Mouse (Mus musculus) stomach, embryonic 16.5 days (tissue): Measurements from ENCODE around the gene Rmi2. TPM values are rescaled to one million over a fixed set of nuclear protein-coding genes. Genes with fewer than 3 reads are reported as not detected.

Experiments
- ATAC-seq: fragments of 200-750 bp; cut with Nextera tagmentation; 2 replicates; pipeline ENCODE4 v1.8.0; 2017; ENCODE audit warnings: moderate number of reproducible peaks, moderate TSS enrichment; ENCODE audit not compliant: insufficient read depth, low FRiP score
- H3K27ac ChIP-seq: fragments of 300-500 bp; sonication (generic); 2 replicates; pipeline ENCODE4 v1.5.1; 2014; ENCODE audit warnings: low read length
- H3K27me3 ChIP-seq: fragments of 300-500 bp; sonication (generic); 2 replicates; pipeline ENCODE4 v1.6.1; 2014; ENCODE audit warnings: low read length, control low read depth, mixed read lengths; ENCODE audit not compliant: control insufficient read depth, insufficient read depth
- H3K36me3 ChIP-seq: fragments of 300-500 bp; sonication (generic); 2 replicates; pipeline ENCODE4 v1.6.1; 2014; ENCODE audit warnings: low read length; ENCODE audit not compliant: control insufficient read depth, insufficient read depth
- H3K4me1 ChIP-seq: fragments of 300-500 bp; sonication (generic); 2 replicates; pipeline ENCODE4 v1.6.1; 2014; ENCODE audit warnings: low read length, control low read depth, mixed read lengths; ENCODE audit not compliant: control insufficient read depth, insufficient read depth
- H3K4me2 ChIP-seq: fragments of 300-500 bp; sonication (generic); 2 replicates; pipeline ENCODE4 v1.6.1; 2014; ENCODE audit warnings: low read depth, low read length, mixed read lengths
- H3K4me3 ChIP-seq: fragments of 300-500 bp; sonication (generic); replicated peaks from 2 replicates; pipeline ENCODE4 v1.5.1; 2014; ENCODE audit warnings: mild to moderate bottlenecking, low read length
- H3K9ac ChIP-seq: fragments of 300-500 bp; sonication (generic); 2 replicates; pipeline ENCODE4 v1.6.1; 2014; ENCODE audit warnings: low read length
- H3K9me3 ChIP-seq: fragments of 300-500 bp; sonication (generic); replicated peaks from 2 replicates; pipeline ENCODE4 v1.6.1; 2016; ENCODE audit warnings: low read length, control low read depth; ENCODE audit not compliant: control insufficient read depth
- WGBS: fragments of 180-500 bp; shearing (Covaris S2); extraction: QIAGEN DNeasy Blood & Tissue Kit; methylation state at CpG from one replicate; pipeline ENCODE4 v1.1.7; 2014; 5-methylcytosine and 5-hydroxymethylcytosine counted together
- polyA plus RNA-seq: library from polyadenylated mRNA; unstranded; fragments of >200 nt; fragmentation: Nextera tagmentation; extraction: Ambion mirVana; gene quantifications from 2 replicates; pipeline ENCODE4 v1.2.1, GENCODE M21; 2015

Rmi2 gene
- polyA plus RNA-seq, 1 experiment from 2014 or later: 2.2 TPM

DNA sequence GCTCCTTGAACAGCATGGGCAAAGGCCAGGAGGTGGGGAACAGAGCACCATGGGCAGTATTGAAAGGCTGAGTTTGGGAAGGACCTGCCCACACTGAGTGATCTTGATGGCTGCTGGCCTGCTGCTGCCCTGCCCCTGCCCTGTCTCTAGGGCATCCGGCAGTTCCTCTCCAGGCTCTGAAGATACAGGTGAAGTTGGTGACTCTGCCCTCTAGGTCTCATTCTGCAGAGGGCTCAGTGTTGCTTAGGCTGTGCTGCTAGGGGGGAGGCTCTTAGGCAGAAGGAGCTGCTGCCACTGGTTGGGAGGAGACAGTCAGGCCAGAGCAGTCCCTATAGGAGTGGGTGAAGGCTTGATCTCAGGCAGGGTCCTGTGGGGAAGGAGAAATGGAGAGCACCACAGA lies 3.0 kb downstream of the Rmi2 start:
- no peak overlapping the region for H3K4me3 ChIP-seq
- no peak for ATAC-seq
- no peaks in the 10 kb centered on the region for H3K9me3 ChIP-seq
- no peaks in the 10 kb centered on the region for H3K36me3 ChIP-seq
- peak overlapping the region; percentile 23; the same call in 1 of the 2 replicates for H3K9ac ChIP-seq
- H3K4me1 ChIP-seq: peaks cover 34% of the 10 kb centered on the region
- H3K27ac ChIP-seq: peak overlapping the region; percentile 83
- H3K4me2 ChIP-seq: 0 out of 2 replicates have a peak overlapping the region, but pooled peaks have one; percentile 15
- H3K27me3 ChIP-seq: no peaks in the 10 kb centered on the region
- 80% methylated on average over 1 of the region's 1 CpGs for WGBS

DNA sequence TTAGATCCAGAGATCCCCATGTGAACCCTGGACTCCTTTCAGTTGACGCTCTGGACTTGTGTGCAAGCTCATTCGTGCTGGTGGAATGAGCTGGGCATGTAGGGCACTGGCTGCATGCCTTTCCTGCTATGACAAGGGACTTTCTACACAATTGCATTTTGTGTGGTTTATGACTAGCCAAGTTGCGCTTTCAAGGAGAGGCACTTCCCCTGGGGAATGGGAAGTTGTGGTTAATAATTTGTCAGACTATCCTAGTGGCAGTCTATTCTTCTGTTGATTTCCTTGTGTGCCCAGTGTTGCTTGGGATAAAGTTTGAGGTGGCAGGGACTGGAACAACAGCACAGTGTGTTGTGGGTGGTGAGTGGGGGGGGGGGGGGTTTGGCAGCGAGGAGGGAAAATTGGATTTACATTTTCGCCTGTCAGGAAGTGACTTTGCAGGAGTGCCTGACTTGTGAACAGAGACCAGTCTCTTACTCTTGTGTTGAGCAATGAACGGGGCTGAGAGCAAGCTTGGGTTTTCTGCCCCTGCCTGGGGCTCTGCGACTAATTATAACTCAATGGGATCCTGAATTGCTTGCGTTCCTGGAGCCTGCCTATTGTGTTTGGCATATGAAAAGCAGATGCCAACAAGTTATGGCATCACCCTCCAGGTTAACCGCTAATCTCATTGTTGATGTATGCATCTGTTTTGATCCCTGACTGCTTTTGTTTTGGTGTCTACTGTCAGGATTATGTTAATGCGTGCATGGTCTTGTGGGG lies 3.8 kb downstream of the Rmi2 start:
- 0 out of 2 replicates have a peak overlapping the region, but pooled peaks have one; percentile 15 for H3K4me2 ChIP-seq

DNA sequence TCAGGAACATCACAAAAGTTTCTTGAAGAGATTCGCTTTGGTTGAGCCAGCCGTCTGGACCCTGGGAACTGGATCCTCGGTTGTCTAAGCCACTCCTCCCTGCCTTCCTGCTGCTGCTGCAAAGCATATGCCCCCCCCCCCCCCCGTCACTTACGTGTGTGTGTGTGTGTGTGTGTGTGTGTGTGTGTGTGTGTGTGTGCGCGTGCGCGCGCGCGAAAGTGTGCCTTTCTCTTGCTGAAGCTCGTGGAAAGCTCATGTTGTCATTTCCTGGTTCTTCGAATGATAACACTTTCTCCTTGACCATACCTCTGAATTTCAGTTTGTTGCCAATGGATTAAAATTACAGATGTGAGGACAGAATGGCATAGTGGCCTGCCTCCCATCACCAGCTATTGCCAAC lies 5.2 kb downstream of the Rmi2 start:
- Histone ChIP-seq H3K9me3 (no peaks in the 10 kb centered on the region), H3K27me3 (no peaks in the 10 kb centered on the region), H3K9ac (no peak overlapping the region), H3K36me3 (no peaks in the 10 kb centered on the region), H3K27ac (no peak overlapping the region), H3K4me1 (peaks cover 47% of the 10 kb centered on the region), H3K4me3 (no peak overlapping the region), H3K4me2 (no peak overlapping the region)
- ATAC-seq: no peak
- 80% methylated on average over 12 of the region's 14 CpGs for WGBS

More for the DNA sequence above, 3.8 kb downstream of the Rmi2 start:
- peak; percentile 31; the same call in 1 of the 2 replicates for ATAC-seq
- H3K4me3 ChIP-seq: no peak overlapping the region
- WGBS: 44% methylated on average over 10 of the region's 10 CpGs
- peak overlapping the region; percentile 83 for H3K27ac ChIP-seq
- H3K9me3 ChIP-seq: no peaks in the 10 kb centered on the region
- peaks cover 40% of the 10 kb centered on the region for H3K4me1 ChIP-seq
- H3K27me3 ChIP-seq: no peaks in the 10 kb centered on the region
- H3K36me3 ChIP-seq: no peaks in the 10 kb centered on the region
- peak overlapping the region; percentile 30; the same call in 1 of the 2 replicates for H3K9ac ChIP-seq

- Histone ChIP-seq H3K4me1 (peaks cover 32% of the 10 kb centered on the region), H3K9me3 (no peaks in the 10 kb centered on the region), H3K27me3 (no peaks in the 10 kb centered on the region), H3K27ac (no peak overlapping the region), H3K36me3 (no peaks in the 10 kb centered on the region), H3K4me2 (no peak overlapping the region), H3K9ac (no peak overlapping the region), H3K4me3 (no peak overlapping the region)
- WGBS: 74% methylated on average over 4 of the region's 4 CpGs
- ATAC-seq: no peak
Observed at GRCm38 (mm10) chr16:10842282-10842855, 7.5 kb downstream of the Rmi2 start.

DNA sequence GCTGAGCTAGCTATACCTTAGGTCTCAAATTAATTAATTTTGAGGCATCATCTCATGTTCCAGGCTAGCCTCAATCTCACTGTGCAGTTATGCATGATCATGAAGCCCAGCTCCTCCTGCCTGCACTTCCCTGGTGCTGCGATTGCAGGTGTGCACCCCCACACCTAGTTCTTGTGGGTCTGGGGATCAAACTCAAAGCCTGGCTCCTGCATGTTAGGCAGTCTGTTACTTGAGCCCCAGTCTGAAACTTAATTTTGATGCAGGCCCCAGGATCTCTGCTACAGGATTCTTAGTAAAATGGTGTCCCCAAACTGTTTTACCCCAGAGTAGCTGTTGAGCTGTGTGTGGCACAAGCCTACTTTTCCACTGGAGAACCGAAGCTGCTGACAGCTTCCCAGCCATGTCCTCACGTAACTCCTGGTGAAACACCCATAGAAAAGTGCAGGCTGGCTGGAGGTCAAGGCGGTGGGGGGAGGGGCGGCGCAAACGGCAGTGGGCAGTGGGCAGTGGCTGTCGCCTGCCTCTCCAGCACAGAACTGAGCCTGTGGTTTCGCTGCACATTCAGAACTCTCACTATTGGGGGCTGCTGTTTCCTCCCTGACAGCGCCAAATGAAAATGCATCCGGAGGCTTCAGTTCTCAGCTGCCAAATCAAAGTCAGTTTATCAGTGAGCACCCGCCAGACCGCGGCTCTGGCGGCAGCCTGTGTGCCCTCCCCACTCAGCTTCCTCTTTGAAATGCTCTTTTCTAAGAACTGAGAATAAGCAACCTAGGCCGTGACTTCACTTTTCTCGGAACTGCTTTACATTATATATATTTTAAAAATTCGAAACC lies 8.8 kb downstream of the Rmi2 start:
- Histone ChIP-seq H3K9ac (peak overlapping the region; percentile 52), H3K9me3 (no peaks in the 10 kb centered on the region), H3K36me3 (no peaks in the 10 kb centered on the region), H3K27ac (peak overlapping the region; percentile 30; the same call in 1 of the 2 replicates), H3K4me2 (peak overlapping the region; percentile 48), H3K4me1 (peaks cover 26% of the 10 kb centered on the region), H3K27me3 (no peaks in the 10 kb centered on the region), H3K4me3 (peak overlapping the region; percentile 20)
- ATAC-seq: no peak
- WGBS: 16% methylated on average over 18 of the region's 18 CpGs

DNA sequence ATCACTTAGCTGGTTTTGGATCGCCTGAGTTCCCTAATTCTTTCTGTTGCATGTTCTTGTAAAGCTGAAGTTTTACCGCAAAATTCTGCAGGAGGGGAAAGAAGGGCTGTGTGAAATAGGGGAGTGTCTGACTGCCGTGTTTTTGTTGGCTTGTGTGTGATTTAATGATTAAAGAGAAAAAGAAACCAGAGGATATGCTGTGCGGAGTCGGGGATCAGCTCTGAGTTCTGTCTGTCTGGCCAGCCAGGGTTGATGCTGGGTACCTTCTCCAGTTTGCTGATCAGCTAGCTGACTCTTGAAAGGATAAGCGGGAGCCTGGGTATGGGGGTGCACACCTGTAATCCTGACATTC lies 9.4 kb downstream of the Rmi2 start:
- Histone ChIP-seq H3K27me3 (no peaks in the 10 kb centered on the region), H3K27ac (no peak overlapping the region), H3K9ac (no peak overlapping the region; the same call in 1 of the 2 replicates), H3K4me1 (peaks cover 25% of the 10 kb centered on the region), H3K9me3 (no peaks in the 10 kb centered on the region), H3K4me3 (peak overlapping the region; percentile 20; the same call in 1 of the 2 replicates), H3K36me3 (no peaks in the 10 kb centered on the region), H3K4me2 (peak overlapping the region; percentile 48)
- ATAC-seq: no peak
- WGBS: 43% methylated on average over 6 of the region's 6 CpGs

GRCm38 (mm10) chr16:10845952-10846351 lies 11.1 kb downstream of the Rmi2 start:
- H3K27me3 ChIP-seq: no peaks in the 10 kb centered on the region
- ATAC-seq: no peak
- no peak overlapping the region for H3K9ac ChIP-seq
- H3K36me3 ChIP-seq: no peaks in the 10 kb centered on the region
- no peak overlapping the region for H3K4me2 ChIP-seq
- peaks cover 39% of the 10 kb centered on the region for H3K4me1 ChIP-seq
- no peak overlapping the region for H3K4me3 ChIP-seq
- no peak overlapping the region for H3K27ac ChIP-seq
- 74% methylated on average over 6 of the region's 6 CpGs for WGBS
- no peaks in the 10 kb centered on the region for H3K9me3 ChIP-seq

DNA sequence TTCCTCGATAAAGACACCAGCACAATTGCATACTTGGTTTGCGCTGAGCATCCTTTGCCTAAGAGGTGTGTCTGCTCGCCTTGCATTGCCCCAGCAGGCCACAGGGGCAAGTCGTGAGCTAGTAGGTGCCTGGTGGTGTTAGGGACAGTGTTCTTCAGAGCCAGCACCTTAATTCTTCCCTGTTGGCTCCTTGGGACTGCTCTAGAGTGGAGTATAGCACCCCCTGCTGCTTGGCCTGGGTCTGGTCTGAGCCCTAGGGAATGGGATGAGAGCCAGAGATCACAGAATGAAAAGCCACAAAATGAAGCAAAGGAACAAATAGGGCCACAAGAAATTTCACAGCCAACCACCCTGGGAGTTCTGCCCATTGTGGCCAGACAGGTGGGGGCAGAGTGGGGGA lies 11.6 kb downstream of the Rmi2 start:
- no peak overlapping the region for H3K27ac ChIP-seq
- no peak overlapping the region for H3K9ac ChIP-seq
- H3K36me3 ChIP-seq: no peaks in the 10 kb centered on the region
- H3K27me3 ChIP-seq: no peaks in the 10 kb centered on the region
- H3K9me3 ChIP-seq: no peaks in the 10 kb centered on the region
- no peak overlapping the region for H3K4me3 ChIP-seq
- no peak overlapping the region for H3K4me2 ChIP-seq
- H3K4me1 ChIP-seq: peaks cover 44% of the 10 kb centered on the region
- peak; percentile 71; the same call in 1 of the 2 replicates for ATAC-seq
- WGBS: 61% methylated on average over 4 of the region's 4 CpGs
